Mouse (Mus musculus) kidney, embryonic 16.5 days (tissue): Measurements from ENCODE around the gene Alk. TPM values are rescaled to one million over a fixed set of nuclear protein-coding genes. Genes with fewer than 3 reads are reported as not detected.

Experiments
- ATAC-seq: fragments of 200-750 bp; cut with Nextera tagmentation; 2 replicates; pipeline ENCODE4 v1.8.0; 2017; ENCODE audit warnings: moderate TSS enrichment; ENCODE audit not compliant: low FRiP score, low TSS enrichment
- H3K27ac ChIP-seq: fragments of 300-500 bp; sonication (generic); 2 replicates; pipeline ENCODE4 v1.5.1; 2014; ENCODE audit warnings: low read length
- H3K27me3 ChIP-seq: fragments of 300-500 bp; sonication (generic); 2 replicates; pipeline ENCODE4 v1.6.1; 2014; ENCODE audit warnings: low read length, control low read depth, mixed read lengths; ENCODE audit not compliant: insufficient read depth
- H3K36me3 ChIP-seq: fragments of 300-500 bp; sonication (generic); 2 replicates; pipeline ENCODE4 v1.6.1; 2014; ENCODE audit warnings: low read length, control low read depth, mixed read lengths; ENCODE audit not compliant: insufficient read depth
- H3K4me1 ChIP-seq: fragments of 300-500 bp; sonication (generic); 2 replicates; pipeline ENCODE4 v1.6.1; 2014; ENCODE audit warnings: low read length, control low read depth, mixed read lengths; ENCODE audit not compliant: insufficient read depth
- H3K4me2 ChIP-seq: fragments of 300-500 bp; sonication (generic); replicated peaks from 2 replicates; pipeline ENCODE4 v1.6.1; 2014; ENCODE audit warnings: low read depth, low read length
- H3K4me3 ChIP-seq: fragments of 300-500 bp; sonication (generic); 2 replicates; pipeline ENCODE4 v1.5.1; 2014; ENCODE audit warnings: mild to moderate bottlenecking, low read length
- H3K9ac ChIP-seq: fragments of 300-500 bp; sonication (generic); replicated peaks from 2 replicates; pipeline ENCODE4 v1.6.1; 2014; ENCODE audit warnings: low read length
- H3K9me3 ChIP-seq: fragments of 300-500 bp; sonication (generic); 2 replicates; pipeline ENCODE4 v1.6.1; 2016; ENCODE audit warnings: low read length, control low read depth
- WGBS: fragments of 180-500 bp; shearing (Covaris S2); extraction: QIAGEN DNeasy Blood & Tissue Kit; methylation state at CpG from one replicate; pipeline ENCODE4 v1.1.7; 2014; 5-methylcytosine and 5-hydroxymethylcytosine counted together
- polyA plus RNA-seq: library from polyadenylated mRNA; unstranded; fragments of >200 nt; fragmentation: Nextera tagmentation; extraction: Ambion mirVana; gene quantifications from 2 replicates; pipeline ENCODE4 v1.2.1, GENCODE M21; 2015

Alk gene
- polyA plus RNA-seq, 1 experiment from 2014 or later: 0.19 TPM

DNA sequence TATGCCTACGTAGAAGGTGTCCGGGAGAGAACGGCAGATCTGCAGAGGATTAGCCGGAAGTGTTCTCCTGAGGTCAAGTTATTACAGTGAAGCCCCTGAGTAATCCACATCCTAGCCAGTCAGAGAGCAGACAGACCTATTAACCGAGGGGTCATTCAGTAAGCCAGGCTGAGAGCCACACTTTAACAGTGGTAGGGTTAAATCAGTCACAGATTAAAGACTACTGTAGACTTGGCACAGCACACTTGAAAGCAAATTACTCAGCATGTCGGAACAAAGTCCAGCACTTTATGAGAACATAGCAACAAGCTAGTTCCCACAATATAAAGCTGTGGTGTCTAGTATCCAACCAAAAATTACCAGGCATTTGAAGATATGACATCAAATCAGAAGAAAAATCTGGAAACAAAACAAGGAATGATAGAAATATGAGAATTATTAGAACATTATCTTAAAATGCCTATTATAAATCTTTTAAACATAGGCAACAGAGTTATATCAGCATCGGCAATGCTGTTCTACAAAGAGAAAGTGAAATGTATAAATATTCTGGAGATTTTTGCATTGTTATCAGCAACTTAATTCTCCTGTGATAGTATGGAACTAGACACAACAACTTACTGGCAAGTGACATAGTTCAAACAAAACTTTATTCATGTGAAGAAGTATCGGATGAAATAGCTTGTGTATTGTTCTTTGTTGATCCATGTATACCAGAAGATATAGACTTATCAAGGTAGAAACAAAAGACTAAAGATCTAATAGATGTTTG lies 472.1 kb downstream of the Alk start:
- Histone ChIP-seq H3K4me3 (no peak overlapping the region), H3K9me3 (no peaks in the 10 kb centered on the region), H3K27ac (no peak overlapping the region), H3K36me3 (no peaks in the 10 kb centered on the region), H3K4me1 (no peaks in the 10 kb centered on the region), H3K9ac (no peak overlapping the region), H3K4me2 (no peak overlapping the region), H3K27me3 (no peaks in the 10 kb centered on the region)
- peak; percentile 95 for ATAC-seq
- 70% methylated on average over 8 of the region's 8 CpGs for WGBS

GRCm38 (mm10) chr17:72121660-72122059 lies 482.8 kb downstream of the Alk start:
- Histone ChIP-seq H3K27me3 (no peaks in the 10 kb centered on the region), H3K36me3 (no peaks in the 10 kb centered on the region), H3K4me3 (no peak overlapping the region), H3K9ac (no peak overlapping the region), H3K4me1 (peaks cover 5% of the 10 kb centered on the region; the same call in 1 of the 2 replicates), H3K4me2 (no peak overlapping the region), H3K9me3 (no peaks in the 10 kb centered on the region), H3K27ac (no peak overlapping the region)
- no peak for ATAC-seq
- 95% methylated on average over 1 of the region's 1 CpGs for WGBS

DNA sequence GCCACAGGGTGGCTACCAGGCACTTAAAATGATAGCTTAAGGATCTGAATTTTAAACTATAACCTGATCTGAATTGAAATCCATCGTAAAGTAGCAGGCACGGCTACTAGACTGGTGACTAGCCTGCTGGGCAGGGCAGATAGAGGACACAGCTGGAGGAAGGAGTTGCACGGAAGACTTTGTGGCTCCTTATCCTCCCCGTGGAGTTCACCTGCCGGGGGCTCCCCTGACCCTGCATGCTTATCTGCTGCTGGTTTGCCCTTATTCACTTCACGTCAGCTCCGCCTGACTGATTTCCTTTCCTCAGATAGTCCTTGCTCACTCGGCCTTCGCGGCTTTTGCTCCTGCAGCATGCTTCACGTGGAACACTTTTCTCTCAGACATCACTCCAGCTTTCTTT lies 484.1 kb downstream of the Alk start:
- H3K4me1 ChIP-seq: peaks cover 5% of the 10 kb centered on the region; the same call in 1 of the 2 replicates
- ATAC-seq: no peak
- H3K27me3 ChIP-seq: no peaks in the 10 kb centered on the region
- no peaks in the 10 kb centered on the region for H3K36me3 ChIP-seq
- H3K4me2 ChIP-seq: no peak overlapping the region
- no peak overlapping the region for H3K27ac ChIP-seq
- no peak overlapping the region for H3K4me3 ChIP-seq
- 46% methylated on average over 11 of the region's 11 CpGs for WGBS
- H3K9ac ChIP-seq: no peak overlapping the region
- H3K9me3 ChIP-seq: no peaks in the 10 kb centered on the region

GRCm38 (mm10) chr17:72118376-72118775 lies 486.1 kb downstream of the Alk start:
- Histone ChIP-seq H3K4me2 (no peak overlapping the region), H3K4me1 (peaks cover 5% of the 10 kb centered on the region; the same call in 1 of the 2 replicates), H3K27me3 (no peaks in the 10 kb centered on the region), H3K27ac (no peak overlapping the region), H3K9ac (no peak overlapping the region), H3K4me3 (no peak overlapping the region), H3K36me3 (no peaks in the 10 kb centered on the region), H3K9me3 (no peaks in the 10 kb centered on the region)
- ATAC-seq: no peak
- 69% methylated on average over 5 of the region's 5 CpGs for WGBS

- Histone ChIP-seq H3K27ac (no peak overlapping the region), H3K4me1 (peaks cover 3% of the 10 kb centered on the region; the same call in 1 of the 2 replicates)
These were observed 489.0 kb downstream of the Alk start for GRCm38 (mm10) chr17:72115271-72115944.

DNA sequence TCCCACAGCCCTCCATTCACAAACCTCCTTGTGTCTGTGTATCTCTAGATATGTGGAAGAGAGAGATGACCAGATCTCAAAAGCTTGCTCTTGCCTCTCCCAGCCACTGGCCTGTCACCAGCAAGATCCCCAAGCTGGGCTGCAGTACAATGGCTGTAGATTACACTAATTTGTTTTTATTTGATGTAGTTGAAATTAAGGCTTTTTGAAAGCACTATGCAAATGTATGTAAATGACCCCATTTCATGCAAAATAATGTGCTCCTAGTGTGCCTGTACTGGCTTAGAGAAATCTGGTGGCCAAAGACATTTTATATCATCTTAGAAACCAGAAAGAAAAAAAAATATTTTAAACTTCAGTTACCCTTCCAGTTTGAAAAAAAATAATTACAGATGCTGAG lies 492.4 kb downstream of the Alk start:
- Histone ChIP-seq H3K27ac (no peak overlapping the region), H3K4me3 (no peak overlapping the region), H3K27me3 (no peaks in the 10 kb centered on the region), H3K9ac (no peak overlapping the region), H3K9me3 (no peaks in the 10 kb centered on the region), H3K4me1 (no peaks in the 10 kb centered on the region), H3K4me2 (no peak overlapping the region), H3K36me3 (no peaks in the 10 kb centered on the region)
- ATAC-seq: no peak

More at GRCm38 (mm10) chr17:72115271-72115944, 489.0 kb downstream of the Alk start:
- ATAC-seq: no peak
- no peaks in the 10 kb centered on the region for H3K36me3 ChIP-seq
- H3K4me3 ChIP-seq: no peak overlapping the region
- no peaks in the 10 kb centered on the region for H3K27me3 ChIP-seq
- 34% methylated on average over 12 of the region's 12 CpGs for WGBS
- no peaks in the 10 kb centered on the region for H3K9me3 ChIP-seq
- no peak overlapping the region for H3K4me2 ChIP-seq
- H3K9ac ChIP-seq: no peak overlapping the region

DNA sequence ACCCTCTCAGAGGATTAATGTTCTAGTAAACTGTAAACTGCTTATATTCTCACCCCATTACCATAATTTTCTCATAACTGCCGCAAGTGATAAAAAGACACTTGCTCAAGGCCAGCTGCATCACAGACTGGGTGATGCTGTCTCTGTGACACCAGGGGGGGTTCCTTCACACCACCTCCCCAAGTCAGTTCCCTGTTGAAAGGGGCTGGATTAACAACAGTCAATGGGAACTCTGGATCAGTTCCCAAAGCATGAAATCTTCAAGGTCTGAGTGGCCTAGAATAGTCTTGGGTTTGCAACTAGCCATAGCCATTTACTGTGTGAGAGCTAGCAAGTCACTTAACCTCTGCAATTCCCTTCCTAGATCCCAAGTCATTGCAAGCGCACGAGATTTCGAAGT lies 492.9 kb downstream of the Alk start:
- Histone ChIP-seq H3K4me2 (no peak overlapping the region), H3K36me3 (no peaks in the 10 kb centered on the region), H3K9me3 (no peaks in the 10 kb centered on the region), H3K27me3 (no peaks in the 10 kb centered on the region), H3K4me1 (no peaks in the 10 kb centered on the region), H3K9ac (no peak overlapping the region), H3K4me3 (no peak overlapping the region), H3K27ac (no peak overlapping the region)
- WGBS: 74% methylated on average over 4 of the region's 4 CpGs
- ATAC-seq: no peak

DNA sequence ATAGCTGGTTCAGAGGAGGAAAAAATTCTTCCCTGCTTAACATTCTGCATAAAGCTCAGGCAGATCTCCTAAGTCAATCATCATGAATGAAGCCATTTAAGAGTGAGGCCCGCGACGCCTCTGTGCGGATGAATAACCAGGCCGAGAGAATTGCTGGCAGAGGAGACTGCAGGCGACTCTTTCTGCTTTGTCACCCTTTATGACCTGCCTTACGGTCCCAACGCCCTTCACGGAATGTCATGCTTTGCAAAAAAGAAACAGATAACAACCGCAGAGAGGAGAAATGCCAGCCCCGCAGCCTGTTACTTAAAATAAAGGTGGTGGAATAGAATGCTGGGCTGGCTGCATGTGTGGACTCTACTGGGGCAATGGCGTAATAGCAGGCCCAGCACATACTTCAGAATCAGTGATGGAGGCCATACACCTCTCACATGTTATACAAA lies 517.1 kb downstream of the Alk start:
- Histone ChIP-seq H3K9ac (no peak overlapping the region), H3K27me3 (no peaks in the 10 kb centered on the region), H3K27ac (no peak overlapping the region), H3K36me3 (no peaks in the 10 kb centered on the region), H3K4me2 (no peak overlapping the region), H3K4me1 (no peaks in the 10 kb centered on the region), H3K9me3 (no peaks in the 10 kb centered on the region), H3K4me3 (no peak overlapping the region)
- no peak for ATAC-seq
- WGBS: 63% methylated on average over 12 of the region's 12 CpGs

DNA sequence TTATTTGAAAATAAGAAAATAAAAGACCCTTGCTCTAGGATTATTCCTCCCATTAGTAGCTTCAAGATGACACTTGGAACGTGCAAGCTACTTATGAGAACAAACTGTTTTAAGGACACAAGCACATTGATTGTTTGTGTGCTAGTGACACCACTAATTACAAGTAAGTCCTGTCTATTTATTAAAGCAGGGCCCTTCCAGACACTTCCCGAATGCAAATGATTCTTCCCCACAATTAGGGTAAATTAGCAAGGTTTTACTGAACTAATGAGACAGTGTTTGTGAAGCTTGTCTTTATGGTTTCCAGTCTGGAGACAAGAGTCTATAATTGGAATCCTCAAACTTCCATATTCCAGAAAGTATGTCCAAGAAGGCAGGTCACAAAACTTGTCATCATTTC lies 523.0 kb downstream of the Alk start:
- H3K4me2 ChIP-seq: no peak overlapping the region
- no peak for ATAC-seq
- no peak overlapping the region for H3K9ac ChIP-seq
- H3K27me3 ChIP-seq: no peaks in the 10 kb centered on the region
- no peak overlapping the region for H3K4me3 ChIP-seq
- H3K9me3 ChIP-seq: no peaks in the 10 kb centered on the region
- H3K4me1 ChIP-seq: peaks cover 4% of the 10 kb centered on the region
- 74% methylated on average over 2 of the region's 2 CpGs for WGBS
- H3K36me3 ChIP-seq: no peaks in the 10 kb centered on the region
- no peak overlapping the region for H3K27ac ChIP-seq
